Mouse (Mus musculus): ENCODE measurements around the gene Smlr1. TPM values are rescaled to one million over a fixed set of nuclear protein-coding genes. Genes with fewer than 3 reads are reported as not detected.

The Smlr1 gene
- not detected in 4 replicates for total RNA-seq (2023; ENCODE audit: inconsistent age)

DNA sequence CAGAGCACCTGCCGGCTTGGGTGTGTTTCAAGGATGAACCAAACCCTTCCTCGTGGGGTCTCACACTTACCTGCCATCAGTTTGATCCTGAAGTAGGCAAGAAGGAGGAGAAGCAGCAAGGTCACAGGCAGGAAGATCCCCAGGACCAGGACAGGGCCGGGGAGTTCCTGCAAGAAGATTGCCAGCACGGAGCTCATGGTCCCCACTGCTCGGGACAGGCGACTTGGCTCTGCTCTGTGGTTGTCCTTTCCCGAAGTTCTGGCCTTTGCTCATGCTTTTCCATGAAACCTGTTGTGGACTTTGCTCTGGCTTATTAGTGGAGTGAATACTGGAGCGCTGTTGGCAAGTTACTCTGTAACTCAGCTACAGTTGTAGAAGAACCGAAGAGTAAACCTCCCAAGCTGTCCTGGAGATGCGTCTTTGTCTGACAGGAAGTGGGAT, at the start of gene Smlr1:
Smlr1 (minus strand) TSS at position 377 of the 441 bp plus-strand sequence.

Other genes with a start within 250 kb of the Smlr1 start
- 18.5 to 19.9 TPM (median 18.8 TPM) in 4 replicates for gene Akap7, start 228.4 kb downstream of the Smlr1 start, total RNA-seq (2023; ENCODE audit: inconsistent age)
- 164 to 185 TPM (median 172 TPM) in 4 replicates for gene Epb41l2, start 176.5 kb downstream of the Smlr1 start, total RNA-seq (2023; ENCODE audit: inconsistent age)